Comparison of ENCODE assay signal across 21 mouse cellular contexts in genomic region chr15:73921101-73921863, GRCm38 (mm10).
DNase-seq lines count a peak whose midpoint lies in the region; ATAC-seq lines count a peak whose summit lies in the region.
"Had no signal": no experiment of that assay in that cellular context is flagged by ENCODE, and none has a peak within 500 bp of the region (broad histone marks: within the 10 kb centered on the region; RNA-seq: fewer than 3 reads in every experiment).

No protein-coding gene starts in this region.

- DNase-seq in brain, adult 2 months (ENCODE audit: low read depth, low spot score), result peak; percentile 97
- peak; percentile 90 for DNase-seq in cerebellum, adult 8-10 months
- peak; percentile 91 to 96 for DNase-seq in cerebellum, postnatal 25 days
- DNase-seq in right cerebral cortex, postnatal 25 days, result no peak
- no peak for DNase-seq in gastrocnemius, postnatal 36 days
- DNase-seq: adrenal gland, adult 2 months; B cell, adult 2 months; gastrocnemius, postnatal 10 days; heart, postnatal 14 days; kidney, adult 2 months; kidney, postnatal 36 days; liver; lung, embryonic 14.5 days; lung, postnatal 14 days; midbrain, embryonic 14.5 days; thymus, adult 2 months; thymus, postnatal 4 days had no signal

- ATAC-seq in cerebellum, adult (ENCODE audit: insufficient number of reproducible peaks, low FRiP score, low TSS enrichment), result peak; percentile 86
- ATAC-seq: forebrain, embryonic 16.5 days; hindbrain, embryonic 16.5 days; intestine, embryonic 15.5 days had no signal

- intact Hi-C loops in gastrocnemius, postnatal 36 days (cut with DNase I), result no loop called here

Comparison
In these comparisons a context has a peak if more than half of its experiments do, and no peak if none do; other contexts are left out.
1. DNase-seq: peak in brain, adult 2 months (single experiment), cerebellum, adult 8-10 months (single experiment) and cerebellum, postnatal 25 days (2 of 2); none in right cerebral cortex, postnatal 25 days (single experiment) and gastrocnemius, postnatal 36 days (0 of 2).